Mouse (Mus musculus): ENCODE results near the gene Ewsr1. TPM values are rescaled to one million over a fixed set of nuclear protein-coding genes. Genes with fewer than 3 reads are reported as not detected.

The Ewsr1 gene
- total RNA-seq, 2 experiments from 2014 or later, result 222 to 343 TPM

- intact Hi-C loops (cut with DNase I), result loop anchor here (2.0 kb wide), 1 partner anchor 20 kb away; no protein-coding TSS in a partner anchor
- DNase-seq (ENCODE audit: low spot score in 2 of 2), result peak; percentile 38 to 49
These were observed 38.2 kb downstream of the Ewsr1 start for GRCm38 (mm10) chr11:5060756-5061412.

GRCm38 (mm10) chr11:5059704-5060156, 39.3 kb downstream of the Ewsr1 start:
- intact Hi-C loops (cut with DNase I), result loop anchor here (2.0 kb wide), 1 partner anchor 19 kb away; no protein-coding TSS in a partner anchor
- peak; percentile 72 to 73 for DNase-seq (ENCODE audit: low spot score in 2 of 2)

- DNase-seq (ENCODE audit: low spot score in 2 of 2), result peak in 1 of 2 experiments; percentile 48
These were observed 39.8 kb downstream of the Ewsr1 start for GRCm38 (mm10) chr11:5059230-5059629.

GRCm38 (mm10) chr11:5058783-5059182, 40.3 kb downstream of the Ewsr1 start:
- intact Hi-C loops (cut with DNase I), result no loop called here
- DNase-seq (ENCODE audit: low spot score in 2 of 2), result no peak

More at GRCm38 (mm10) chr11:5059230-5059629, 39.8 kb downstream of the Ewsr1 start:
- intact Hi-C loops (cut with DNase I), result no loop called here

GRCm38 (mm10) chr11:5057856-5058641, 41.0 kb downstream of the Ewsr1 start, which contains the start of gene Rasl10a:
Gene Rasl10a (plus strand): TSS chr11:5058128.
- intact Hi-C loops (cut with DNase I), result no loop called here
- peak; percentile 44 to 73 for DNase-seq (ENCODE audit: low spot score in 2 of 2)

GRCm38 (mm10) chr11:5057541-5057855, 41.6 kb downstream of the Ewsr1 start:
- intact Hi-C loops (cut with DNase I), result no loop called here
- no peak for DNase-seq (ENCODE audit: low spot score in 2 of 2)

- intact Hi-C loops (cut with DNase I), result no loop called here
- DNase-seq (ENCODE audit: low spot score in 2 of 2), result no peak
These were observed 42.0 kb downstream of the Ewsr1 start for GRCm38 (mm10) chr11:5057064-5057463.

GRCm38 (mm10) chr11:5055945-5056938, 42.8 kb downstream of the Ewsr1 start:
- no peak for DNase-seq (ENCODE audit: low spot score in 2 of 2)
- intact Hi-C loops (cut with DNase I), result no loop called here

- intact Hi-C loops (cut with DNase I), result no loop called here
- DNase-seq (ENCODE audit: low spot score in 2 of 2), result no peak
These were observed 44.2 kb downstream of the Ewsr1 start for GRCm38 (mm10) chr11:5054874-5055273.

- intact Hi-C loops (cut with DNase I), result no loop called here
- no peak for DNase-seq (ENCODE audit: low spot score in 2 of 2)
These were observed 44.9 kb downstream of the Ewsr1 start for GRCm38 (mm10) chr11:5054151-5054550.

- intact Hi-C loops (cut with DNase I), result no loop called here
- peak; percentile 62 to 78 for DNase-seq (ENCODE audit: low spot score in 2 of 2)
These were observed 46.7 kb downstream of the Ewsr1 start for GRCm38 (mm10) chr11:5052200-5052854.

GRCm38 (mm10) chr11:5051629-5052028, 47.4 kb downstream of the Ewsr1 start:
- no peak for DNase-seq (ENCODE audit: low spot score in 2 of 2)
- intact Hi-C loops (cut with DNase I), result no loop called here

- peak; percentile 54 to 58 for DNase-seq (ENCODE audit: low spot score in 2 of 2)
- intact Hi-C loops (cut with DNase I), result no loop called here
These were observed 52.6 kb downstream of the Ewsr1 start for GRCm38 (mm10) chr11:5046321-5046926.

- intact Hi-C loops (cut with DNase I), result no loop called here
These were observed 56.3 kb downstream of the Ewsr1 start for GRCm38 (mm10) chr11:5042645-5043381.

GRCm38 (mm10) chr11:5041144-5041780, 57.8 kb downstream of the Ewsr1 start:
- DNase-seq (ENCODE audit: low spot score in 2 of 2), result peak; percentile 76 to 78
- intact Hi-C loops (cut with DNase I), result loop anchor here (2.0 kb wide), 1 partner anchor 20 kb away; no protein-coding TSS in a partner anchor

More at GRCm38 (mm10) chr11:5042645-5043381, 56.3 kb downstream of the Ewsr1 start:
- DNase-seq (ENCODE audit: low spot score in 2 of 2), result no peak

GRCm38 (mm10) chr11:5040585-5040984, 58.5 kb downstream of the Ewsr1 start:
- DNase-seq (ENCODE audit: low spot score in 2 of 2), result no peak
- intact Hi-C loops (cut with DNase I), result loop anchor here (2.0 kb wide), 1 partner anchor 20 kb away; no protein-coding TSS in a partner anchor

- DNase-seq (ENCODE audit: low spot score in 2 of 2), result no peak
- intact Hi-C loops (cut with DNase I), result no loop called here
These were observed 61.8 kb downstream of the Ewsr1 start for GRCm38 (mm10) chr11:5037146-5037854.
